Mouse (Mus musculus): Measurements from ENCODE around the gene Cacna2d1. TPM values are rescaled to one million over a fixed set of nuclear protein-coding genes. Genes with fewer than 3 reads are reported as not detected.

Cacna2d1 gene
- total and polyA plus RNA-seq, 3 experiments = 0.08 to 0.13 TPM; not detected in 1

- Histone ChIP-seq H3K4me1 (ENCODE audit: control insufficient read depth in 1 of 2, insufficient read depth in 2 of 2, low read length in 2 of 2) (no peaks in the 10 kb centered on the region), H3K9ac (ENCODE audit: control insufficient read depth, low read depth, low read length, poor library complexity, severe bottlenecking) (no peak overlapping the region), H3K9me3 (replicated peaks; ENCODE audit: insufficient read depth, low read length) (no peaks in the 10 kb centered on the region), H3K36me3 (ENCODE audit: control insufficient read depth in 1 of 2, insufficient read depth in 2 of 2, low read length in 2 of 2) (no peaks in the 10 kb centered on the region), H3K27ac (ENCODE audit: control insufficient read depth, low read depth, low read length) (no peak overlapping the region), H3K4me3 (ENCODE audit: control insufficient read depth in 1 of 2, insufficient read depth in 1 of 2, low read depth in 2 of 2, low read length in 2 of 2) (no peak overlapping the region), H3K79me2 (ENCODE audit: control insufficient read depth, insufficient read depth, low read length, poor library complexity) (no peaks in the 10 kb centered on the region), H3K27me3 (ENCODE audit: control insufficient read depth in 1 of 2, insufficient read depth in 2 of 2, low read length in 2 of 2) (peaks cover 0 to 1% of the 10 kb centered on the region in 2 experiments; a peak in 1 of 4 replicates)
- no peak for DNase-seq (ENCODE audit: low read depth, low spot score)
- no peak for TF ChIP-seq SMC3 (IDR thresholded peaks at IDR 0.05; ENCODE audit: low read depth, low read length)
- TF ChIP-seq POLR2AphosphoS5 (IDR thresholded peaks at IDR 0.05; ENCODE audit: borderline replicate concordance, low read depth, low read length) = no peak
- no peak for TF ChIP-seq POLR2AphosphoS2 (IDR thresholded peaks at IDR 0.05; ENCODE audit: low read length)
- TF ChIP-seq NELFE (IDR thresholded peaks at IDR 0.05; ENCODE audit: low read depth, low read length) = no peak
- no peak for TF ChIP-seq POLR2A (IDR thresholded peaks at IDR 0.05; ENCODE audit: control insufficient read depth in 1 of 2, insufficient read depth in 1 of 2, low read depth in 1 of 2, low read length in 2 of 2, poor library complexity in 1 of 2)
- no peak for TF ChIP-seq CTCF (IDR thresholded peaks at IDR 0.05 in 2 of 3, conservative IDR thresholded peaks at IDR 0.05 in 1 of 3; ENCODE audit: control insufficient read depth in 1 of 3, insufficient read depth in 1 of 3, low read depth in 2 of 3, low read length in 3 of 3, poor library complexity in 1 of 3, severe bottlenecking in 1 of 3)
- no peak for TF ChIP-seq JUND (IDR thresholded peaks at IDR 0.05; ENCODE audit: low read depth, low read length)
These were observed 69.8 kb downstream of the Cacna2d1 start for GRCm38 (mm10) chr5:16004305-16004704.

GRCm38 (mm10) chr5:16006964-16007363 is 72.5 kb downstream of the Cacna2d1 start:
- Histone ChIP-seq H3K27me3 (ENCODE audit: control insufficient read depth in 1 of 2, insufficient read depth in 2 of 2, low read length in 2 of 2) (peaks cover 0 to 1% of the 10 kb centered on the region in 2 experiments; a peak in 1 of 4 replicates), H3K36me3 (ENCODE audit: control insufficient read depth in 1 of 2, insufficient read depth in 2 of 2, low read length in 2 of 2) (no peaks in the 10 kb centered on the region)

GRCm38 (mm10) chr5:16013649-16014048 is 79.2 kb downstream of the Cacna2d1 start:
- no peaks in the 10 kb centered on the region for H3K36me3 ChIP-seq (ENCODE audit: control insufficient read depth in 1 of 2, insufficient read depth in 2 of 2, low read length in 2 of 2)
- H3K4me1 ChIP-seq (ENCODE audit: control insufficient read depth in 1 of 2, insufficient read depth in 2 of 2, low read length in 2 of 2) = no peaks in the 10 kb centered on the region
- no peak overlapping the region for H3K27ac ChIP-seq (ENCODE audit: control insufficient read depth, low read depth, low read length)
- H3K4me3 ChIP-seq (ENCODE audit: control insufficient read depth in 1 of 2, insufficient read depth in 1 of 2, low read depth in 2 of 2, low read length in 2 of 2) = no peak overlapping the region
- H3K9ac ChIP-seq (ENCODE audit: control insufficient read depth, low read depth, low read length, poor library complexity, severe bottlenecking) = no peak overlapping the region
- no peak for DNase-seq (ENCODE audit: low read depth, low spot score)
- no peaks in the 10 kb centered on the region for H3K9me3 ChIP-seq (replicated peaks; ENCODE audit: insufficient read depth, low read length)
- no peaks in the 10 kb centered on the region for H3K27me3 ChIP-seq (ENCODE audit: control insufficient read depth in 1 of 2, insufficient read depth in 2 of 2, low read length in 2 of 2)
- TF ChIP-seq NELFE (IDR thresholded peaks at IDR 0.05; ENCODE audit: low read depth, low read length) = no peak
- TF ChIP-seq TAL1 (IDR thresholded peaks at IDR 0.05; ENCODE audit: low read length) = no peak
- TF ChIP-seq MYB (IDR thresholded peaks at IDR 0.05; ENCODE audit: low read depth, low read length) = no peak
- TF ChIP-seq USF1 (IDR thresholded peaks at IDR 0.05; ENCODE audit: low read depth, low read length) = no peak
- no peak for TF ChIP-seq MEF2A (IDR thresholded peaks at IDR 0.05; ENCODE audit: extremely low read depth, insufficient replicate concordance, low read depth, low read length, poor library complexity, severe bottlenecking)
- TF ChIP-seq UBTF (IDR thresholded peaks at IDR 0.05; ENCODE audit: borderline replicate concordance, insufficient read depth, low read depth, low read length) = no peak
- H3K79me2 ChIP-seq (ENCODE audit: control insufficient read depth, insufficient read depth, low read length, poor library complexity) = no peaks in the 10 kb centered on the region

More at GRCm38 (mm10) chr5:16006964-16007363, 72.5 kb downstream of the Cacna2d1 start:
- Histone ChIP-seq H3K9me3 (replicated peaks; ENCODE audit: insufficient read depth, low read length) (no peaks in the 10 kb centered on the region), H3K27ac (ENCODE audit: control insufficient read depth, low read depth, low read length) (no peak overlapping the region), H3K4me1 (ENCODE audit: control insufficient read depth in 1 of 2, insufficient read depth in 2 of 2, low read length in 2 of 2) (no peaks in the 10 kb centered on the region), H3K4me3 (ENCODE audit: control insufficient read depth in 1 of 2, insufficient read depth in 1 of 2, low read depth in 2 of 2, low read length in 2 of 2) (no peak overlapping the region), H3K9ac (ENCODE audit: control insufficient read depth, low read depth, low read length, poor library complexity, severe bottlenecking) (no peak overlapping the region), H3K79me2 (ENCODE audit: control insufficient read depth, insufficient read depth, low read length, poor library complexity) (no peaks in the 10 kb centered on the region)
- TF ChIP-seq POLR2AphosphoS2 (IDR thresholded peaks at IDR 0.05; ENCODE audit: low read length) = no peak
- TF ChIP-seq EP300 (IDR thresholded peaks at IDR 0.05; ENCODE audit: low read depth in 1 of 2, low read length in 2 of 2) = no peak
- TF ChIP-seq CTCF (IDR thresholded peaks at IDR 0.05 in 2 of 3, conservative IDR thresholded peaks at IDR 0.05 in 1 of 3; ENCODE audit: control insufficient read depth in 1 of 3, insufficient read depth in 1 of 3, low read depth in 2 of 3, low read length in 3 of 3, poor library complexity in 1 of 3, severe bottlenecking in 1 of 3) = no peak
- TF ChIP-seq E2F4 (IDR thresholded peaks at IDR 0.05; ENCODE audit: borderline replicate concordance, low read depth, low read length) = no peak
- no peak for TF ChIP-seq TAL1 (IDR thresholded peaks at IDR 0.05; ENCODE audit: low read length)
- no peak for TF ChIP-seq CHD1 (IDR thresholded peaks at IDR 0.05; ENCODE audit: low read depth, low read length)
- no peak for TF ChIP-seq ZKSCAN1 (IDR thresholded peaks at IDR 0.05; ENCODE audit: low read depth, low read length)
- no peak for TF ChIP-seq GABPA (IDR thresholded peaks at IDR 0.05; ENCODE audit: low read depth, low read length)
- TF ChIP-seq ZMIZ1 (IDR thresholded peaks at IDR 0.05; ENCODE audit: low read depth, low read length) = no peak
- no peak for TF ChIP-seq HCFC1 (IDR thresholded peaks at IDR 0.05; ENCODE audit: low read depth, low read length)
- no peak for TF ChIP-seq UBTF (IDR thresholded peaks at IDR 0.05; ENCODE audit: borderline replicate concordance, insufficient read depth, low read depth, low read length)
- TF ChIP-seq ZNF384 (IDR thresholded peaks at IDR 0.05; ENCODE audit: low read depth, low read length) = no peak
- no peak for TF ChIP-seq ETS1 (IDR thresholded peaks at IDR 0.05; ENCODE audit: low read depth, low read length)
- no peak for TF ChIP-seq CHD2 (IDR thresholded peaks at IDR 0.05; ENCODE audit: low read length)
- no peak for TF ChIP-seq RCOR1 (IDR thresholded peaks at IDR 0.05; ENCODE audit: low read depth, low read length)
- TF ChIP-seq USF1 (IDR thresholded peaks at IDR 0.05; ENCODE audit: low read depth, low read length) = no peak
- no peak for TF ChIP-seq SMC3 (IDR thresholded peaks at IDR 0.05; ENCODE audit: low read depth, low read length)
- no peak for TF ChIP-seq MAX (IDR thresholded peaks at IDR 0.05; ENCODE audit: low read length)
- DNase-seq (ENCODE audit: low read depth, low spot score) = no peak
